Mouse (Mus musculus) erythroblast, adult 5-6 weeks (primary cell): Measurements from ENCODE around the gene Ifnb1. TPM values are rescaled to one million over a fixed set of nuclear protein-coding genes. Genes with fewer than 3 reads are reported as not detected.
A peak's percentile ranks its signal among the peaks of the same experiment; 100 is the strongest.
"Not testable (repeated sequence)": the region's sequence is repeated elsewhere in the genome, so short reads cannot be mapped to it uniquely, and the experiment has no call there.

Source experiments
- ATAC-seq: replicated peaks from 2 replicates; pipeline ENCODE4 v1.8.0; 2016; ENCODE audit warnings: moderate number of reproducible peaks, mild to moderate bottlenecking, moderate TSS enrichment, inconsistent platforms; ENCODE audit not compliant: poor library complexity, low FRiP score, severe bottlenecking
- total RNA-seq, 2 experiments: library from RNA; stranded (forward) in 1 of 2; stranded (reverse) in 1 of 2; fragments of 150-400 nt in 1 of 2; fragments of 200-764, 138-1000 nt in 1 of 2; gene quantifications; 2 replicates each; pipeline versions ENCODE4 v1.2.3 to v1.2.4; 2015 to 2017; ENCODE audit warnings: low replicate concordance in 2 of 2

The Ifnb1 gene
- not detected in 2 replicates for total RNA-seq (2015; ENCODE audit: low replicate concordance)
- total RNA-seq (2017; ENCODE audit: low replicate concordance), result not detected in 2 replicates

DNA sequence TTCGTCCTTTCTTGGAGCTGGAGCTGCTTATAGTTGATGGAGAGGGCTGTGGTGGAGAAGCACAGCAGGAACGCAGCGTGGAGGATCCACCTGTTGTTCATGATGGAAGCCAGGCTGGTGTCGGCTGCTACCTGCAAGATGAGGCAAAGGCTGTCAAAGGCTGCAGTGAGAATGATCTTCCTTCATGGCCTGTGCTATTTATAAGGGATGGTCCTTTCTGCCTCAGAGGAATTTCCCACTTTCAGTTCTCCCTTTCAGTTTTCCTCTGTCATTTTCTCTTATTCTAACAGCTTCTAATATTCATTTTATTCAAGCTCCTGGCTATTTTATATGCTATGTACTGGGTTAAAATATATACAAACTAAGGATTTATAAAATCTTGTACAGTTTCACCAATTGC lies at the start of gene Ifnb1:
Gene Ifnb1, minus strand, starts transcription at position 101 of the 400 bp plus-strand sequence.
- ATAC-seq, result no peak

DNA sequence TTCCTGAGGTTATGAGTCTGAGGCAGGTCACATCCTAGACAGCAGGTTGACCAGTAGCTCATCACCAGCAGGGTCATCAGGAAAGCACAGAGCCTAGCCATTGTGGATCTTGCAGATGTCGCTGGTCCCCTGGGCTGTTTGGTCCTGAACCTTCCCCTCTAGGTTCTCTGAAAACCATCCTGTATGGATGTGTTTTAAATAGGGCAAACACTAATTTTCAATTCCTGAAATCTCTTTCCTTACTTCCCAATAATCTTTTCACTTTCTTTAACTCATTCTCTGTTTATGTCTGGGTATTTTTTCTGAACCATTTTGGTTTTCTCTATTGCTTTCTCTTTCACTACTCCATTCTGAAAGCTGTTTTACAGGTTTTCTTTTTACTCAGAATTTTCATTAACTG lies 49.1 kb upstream of the Ifnb1 start, which contains the start of gene Ifna14:
Gene Ifna14, minus strand, starts transcription at position 101 of the 400 bp plus-strand sequence.
- ATAC-seq, result no peak

DNA sequence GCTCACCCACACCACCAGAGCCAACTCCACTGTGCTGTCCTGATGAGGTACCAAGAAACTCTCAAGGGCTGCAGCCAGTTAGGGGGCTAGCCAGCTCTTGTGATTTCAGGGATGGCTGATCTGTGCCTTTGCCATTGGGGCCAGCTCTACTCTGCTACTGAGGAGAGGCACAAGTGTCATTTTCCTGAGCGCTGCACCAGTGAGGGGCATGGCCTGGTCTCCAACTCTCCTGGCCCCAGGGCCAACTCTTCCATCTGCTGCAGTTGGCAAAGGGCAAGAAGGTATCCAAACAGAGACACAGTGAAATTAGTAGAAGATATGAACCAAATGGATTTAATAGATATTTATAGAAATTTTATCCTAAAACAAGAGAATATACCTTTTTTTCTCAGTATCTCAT lies 39.2 kb upstream of the Ifnb1 start:
- no peak for ATAC-seq

DNA sequence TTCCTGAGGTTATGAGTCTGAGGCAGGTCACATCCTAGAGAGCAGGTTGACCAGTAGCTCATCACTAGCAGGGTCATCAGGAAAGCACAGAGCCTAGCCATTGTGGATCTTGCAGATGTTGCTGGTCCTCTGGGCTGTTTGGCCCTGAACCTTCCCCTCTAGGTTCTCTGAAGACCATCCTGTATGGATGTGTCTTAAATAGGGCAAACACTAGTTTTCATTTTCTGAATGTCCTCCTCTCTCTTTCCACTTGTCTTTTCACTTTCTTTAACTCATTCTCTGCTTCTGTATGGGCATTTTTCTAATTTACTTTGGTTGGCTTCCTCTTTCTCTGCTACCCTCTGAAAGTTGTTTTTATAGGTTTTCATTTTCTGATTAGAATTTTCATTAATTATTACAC lies 35.6 kb upstream of the Ifnb1 start, which contains the start of gene Ifna15:
Gene Ifna15, minus strand, starts transcription at position 101 of the 400 bp plus-strand sequence.
- not testable (repeated sequence) for ATAC-seq

DNA sequence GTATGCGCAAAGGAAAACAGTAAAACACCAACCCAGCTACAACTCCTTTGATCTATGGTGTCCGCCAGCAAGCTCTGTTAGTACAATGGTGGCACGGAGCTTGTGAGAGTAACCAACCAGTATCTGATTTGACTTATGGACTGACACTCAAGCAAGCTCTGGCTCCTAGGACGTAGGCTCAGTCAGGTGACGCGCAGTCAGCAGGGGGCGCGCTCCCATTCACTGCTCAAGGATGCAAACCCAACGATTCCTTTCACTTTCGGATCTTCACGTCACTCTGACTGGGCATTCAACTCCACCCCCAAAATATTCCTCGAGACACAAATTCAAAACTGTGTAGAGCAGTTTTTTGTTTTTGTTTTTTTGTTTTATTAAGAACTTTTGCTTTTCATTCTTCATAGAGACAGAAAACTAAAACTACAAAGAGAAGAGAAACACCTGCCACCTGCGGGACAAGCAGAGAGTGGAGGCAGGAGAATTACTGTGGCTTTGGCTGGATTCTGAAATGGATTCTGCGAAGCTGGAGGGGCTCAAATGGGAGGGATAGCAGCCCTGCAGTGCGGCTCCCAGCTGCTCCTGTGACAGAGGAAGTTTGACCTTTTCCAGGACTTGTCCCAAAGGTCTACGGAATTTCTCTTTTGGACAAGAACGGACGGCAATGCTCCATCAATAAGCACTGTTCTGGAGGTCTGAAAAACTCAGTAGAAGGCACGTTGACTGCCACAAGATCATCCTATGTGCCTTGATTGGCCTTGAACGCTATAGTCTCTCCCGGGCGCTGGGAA lies 27.8 kb upstream of the Ifnb1 start:
- ATAC-seq, result peak; percentile 100

DNA sequence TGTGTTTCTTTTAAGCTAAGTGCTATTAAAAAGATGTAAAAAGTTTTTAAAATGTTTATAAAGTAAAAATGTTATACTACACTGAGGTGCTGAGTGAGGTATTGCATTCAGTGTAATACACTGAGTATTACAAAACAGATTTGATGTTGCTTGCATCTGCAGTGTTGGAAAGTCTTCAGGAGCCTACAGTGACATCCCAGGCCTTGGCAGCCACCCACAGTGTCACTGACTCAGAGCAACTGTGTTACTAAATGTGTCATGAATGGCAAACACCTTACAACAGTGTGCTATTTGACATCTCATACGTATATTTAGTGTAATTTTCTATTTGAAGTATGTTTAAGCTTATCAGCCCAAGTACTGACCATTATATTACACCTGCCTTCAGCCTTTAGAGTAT lies 25.4 kb upstream of the Ifnb1 start:
- ATAC-seq, result no peak

DNA sequence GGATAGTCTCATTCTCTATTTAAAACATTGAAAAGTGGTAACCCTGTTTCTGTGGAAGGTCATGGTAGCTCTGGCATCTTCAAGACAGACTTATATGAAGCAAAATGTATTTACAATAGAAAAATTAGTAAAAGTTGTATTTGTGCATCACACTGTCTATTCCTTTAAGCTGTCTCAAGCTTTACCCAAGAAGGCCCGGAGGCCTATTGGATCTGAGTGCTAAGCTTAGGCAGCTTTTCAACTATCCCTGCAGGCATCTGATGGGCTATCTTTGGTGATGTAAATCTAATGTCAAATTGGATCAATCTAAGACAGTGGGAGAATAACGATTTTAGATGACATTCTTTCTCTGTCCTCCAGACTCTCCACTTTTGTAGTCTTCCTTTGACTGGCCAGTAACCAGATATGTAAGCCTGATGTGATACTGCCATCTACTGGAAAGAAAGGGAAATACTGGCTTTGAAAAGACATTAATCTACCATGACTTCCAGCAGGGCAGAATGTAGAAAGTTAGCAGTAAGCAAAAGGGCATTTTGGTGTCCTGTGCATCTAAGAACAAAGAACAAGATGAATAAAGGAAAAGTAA lies 21.2 kb upstream of the Ifnb1 start:
- peak; percentile 95 for ATAC-seq

DNA sequence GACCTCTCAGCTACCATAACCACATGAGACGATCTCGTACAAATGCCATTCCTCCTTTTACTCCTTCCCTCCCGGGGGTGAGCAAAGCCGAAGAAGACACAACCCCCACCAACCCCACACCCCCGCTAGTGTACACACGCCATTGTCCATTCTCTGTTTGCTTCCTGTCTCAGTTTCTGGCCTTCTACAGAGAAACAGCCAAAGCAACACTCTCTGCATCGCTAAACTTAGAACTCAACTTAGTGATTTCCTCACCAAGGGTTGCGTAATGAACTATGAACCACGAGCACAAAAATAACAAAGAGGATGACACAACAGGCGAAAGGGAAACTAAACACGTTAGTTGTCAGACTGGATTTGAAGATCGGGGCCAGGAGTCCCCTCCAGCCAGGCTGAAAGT lies 14.8 kb upstream of the Ifnb1 start:
- ATAC-seq, result no peak

DNA sequence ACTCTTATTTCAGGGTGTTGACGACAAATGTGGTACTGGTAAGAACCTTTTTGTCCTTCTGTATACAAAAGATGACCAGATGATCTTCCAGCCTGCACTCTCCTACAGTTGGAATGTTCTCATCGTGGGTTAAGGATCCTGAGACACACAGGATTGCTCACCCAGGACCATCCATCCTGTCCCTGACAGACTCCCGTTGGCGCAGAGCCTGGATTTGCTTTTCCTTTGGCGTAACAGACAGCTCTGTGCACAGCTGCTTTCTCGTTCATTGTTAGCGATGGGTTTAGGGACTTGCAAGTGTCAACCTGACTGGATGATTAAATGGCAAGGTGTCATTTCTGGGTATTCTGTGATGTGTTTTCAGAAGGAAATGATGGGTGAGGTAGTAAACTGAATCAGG lies 14.1 kb upstream of the Ifnb1 start:
- no peak for ATAC-seq

DNA sequence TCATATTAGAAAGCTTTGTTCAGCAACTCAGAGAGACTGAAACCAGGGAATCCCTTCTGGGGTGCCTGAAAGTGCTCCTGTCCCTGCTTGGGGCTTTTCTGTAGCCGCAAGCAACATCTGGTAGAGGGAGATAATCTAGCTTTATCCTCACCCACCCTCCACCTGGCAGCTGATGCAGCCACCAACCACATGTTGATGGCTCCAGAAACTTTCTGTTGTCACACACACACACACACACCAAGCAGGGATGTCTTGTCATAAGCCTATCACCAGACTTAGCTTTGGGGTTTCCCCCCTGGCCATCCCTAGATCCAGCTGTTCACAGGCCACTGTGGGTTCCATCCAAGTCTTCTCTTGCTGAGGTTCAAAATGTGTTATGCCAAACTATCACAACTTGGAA lies 13.2 kb upstream of the Ifnb1 start:
- peak; percentile 96 for ATAC-seq

DNA sequence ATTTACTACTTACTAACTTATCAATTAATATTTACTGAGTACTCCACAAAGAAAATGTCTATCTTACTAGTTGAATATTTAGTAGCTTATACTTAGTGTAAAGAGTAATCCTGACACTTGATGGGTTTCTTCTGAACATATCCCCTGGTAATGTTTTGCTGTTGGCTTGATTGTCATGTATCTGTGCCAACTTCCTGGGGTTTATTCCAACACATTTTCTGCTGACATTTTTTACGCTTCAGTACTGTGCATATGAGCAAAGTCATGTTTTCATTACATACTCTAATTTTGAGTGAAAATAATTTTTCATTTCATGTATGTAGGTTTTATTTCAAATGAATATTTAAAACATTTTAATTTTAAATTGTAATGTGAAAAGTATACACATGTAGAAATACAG lies 12.3 kb upstream of the Ifnb1 start:
- ATAC-seq, result no peak

DNA sequence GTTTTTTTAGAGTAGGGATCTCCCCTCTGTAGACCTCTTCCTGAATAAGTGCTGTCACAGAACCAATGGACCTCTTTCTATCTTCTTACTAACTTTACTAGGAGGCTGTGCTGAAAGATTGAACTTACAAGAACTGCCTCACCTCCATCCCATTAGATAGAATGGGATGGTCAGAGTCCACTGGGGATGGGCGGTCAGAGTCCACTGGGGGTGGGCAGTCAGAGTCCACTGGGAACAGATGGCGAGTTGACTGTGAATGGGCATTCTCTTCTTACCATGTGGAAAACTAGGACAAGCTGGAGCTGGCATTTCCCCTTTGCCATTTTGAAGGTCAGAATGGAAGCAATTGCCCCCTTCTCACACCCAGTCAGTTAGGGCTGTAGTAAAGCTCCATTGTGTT lies 10.9 kb upstream of the Ifnb1 start:
- ATAC-seq, result no peak

DNA sequence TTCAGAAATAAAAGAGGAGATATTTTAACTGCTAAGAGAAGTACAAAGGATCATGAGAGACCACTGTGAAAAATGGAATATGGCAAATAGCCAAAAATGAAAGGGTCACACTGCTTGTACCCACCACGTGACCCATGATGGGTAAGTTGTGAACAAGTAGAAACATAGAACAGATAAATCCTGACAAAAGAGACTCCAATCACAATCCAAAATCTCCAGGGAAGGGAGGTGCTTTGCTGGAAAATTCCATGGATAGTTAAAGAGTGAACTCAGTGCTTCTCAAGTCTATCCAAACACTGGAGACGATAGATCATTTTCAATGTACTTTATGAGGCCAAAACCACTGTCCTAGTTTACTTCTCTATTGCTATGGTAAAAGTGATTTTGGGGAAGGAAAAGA lies 8.3 kb upstream of the Ifnb1 start:
- ATAC-seq, result no peak

DNA sequence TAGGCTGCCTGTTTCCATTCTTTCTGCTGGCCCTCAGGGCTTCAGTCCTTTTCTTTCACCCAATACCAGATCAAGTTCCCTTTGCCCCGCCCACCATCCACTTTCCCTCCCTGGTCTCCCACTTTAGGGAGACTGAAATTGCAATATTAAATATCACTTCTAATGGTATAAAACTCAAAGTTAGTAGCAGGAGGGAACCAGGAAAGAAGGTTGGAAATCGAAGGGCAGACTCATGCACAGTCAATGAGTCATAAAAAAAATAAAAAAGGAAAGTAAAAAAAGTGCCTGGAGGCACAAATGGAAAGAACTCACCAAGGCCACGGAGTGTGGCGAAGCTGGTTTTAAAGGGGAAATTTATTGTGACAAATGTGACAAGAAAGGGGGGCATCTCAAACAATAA lies 7.7 kb upstream of the Ifnb1 start:
- no peak for ATAC-seq

DNA sequence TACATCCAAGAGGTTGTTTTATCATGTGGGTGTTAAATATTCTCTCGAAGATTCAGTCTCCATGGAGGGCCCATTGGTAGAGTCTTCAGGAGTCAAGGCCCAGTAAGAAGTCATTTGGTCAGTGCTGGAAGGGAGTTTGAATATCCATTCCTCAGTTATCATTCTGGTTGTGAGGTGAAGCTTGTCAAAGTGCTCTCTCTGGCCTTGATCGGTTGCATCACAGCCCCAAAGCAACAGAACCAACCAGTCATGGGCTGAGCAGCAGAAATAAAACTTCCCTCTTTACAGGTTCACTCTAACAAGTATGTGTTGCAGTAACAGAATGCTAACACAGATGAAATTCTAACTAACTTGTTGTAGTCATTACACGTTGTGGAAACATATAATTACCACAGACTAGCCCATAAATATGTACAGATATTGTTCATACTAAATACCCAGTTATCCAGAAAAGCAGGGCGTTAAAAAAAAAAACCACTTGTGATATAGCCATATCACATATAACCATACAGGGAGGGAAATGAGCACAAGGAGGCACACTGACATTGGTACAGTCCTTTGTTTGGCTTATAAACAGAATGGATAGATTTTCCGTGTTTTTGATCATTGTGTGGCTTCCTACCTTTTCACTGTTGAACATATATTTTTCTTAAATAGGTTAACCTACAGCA lies 3.9 kb upstream of the Ifnb1 start:
- peak; percentile 70 for ATAC-seq

DNA sequence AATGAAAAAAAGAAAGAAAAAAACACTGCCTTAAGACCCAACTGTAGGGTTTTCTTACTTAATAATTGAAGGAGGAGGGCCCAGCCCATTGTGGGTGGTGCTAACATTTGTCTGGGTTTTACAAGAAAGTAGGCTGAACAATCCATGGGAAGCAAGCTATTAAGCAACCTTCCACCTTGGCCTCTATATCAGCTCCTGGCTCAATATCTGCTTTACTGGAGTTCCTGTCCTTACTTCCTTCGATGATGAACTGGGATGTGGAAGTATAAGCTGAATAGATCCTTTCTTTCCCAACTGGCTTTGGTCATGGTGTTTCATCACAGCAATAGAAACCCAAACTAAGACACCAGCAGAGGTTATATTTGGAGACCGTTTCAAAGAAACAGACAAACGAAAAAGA lies 2.8 kb upstream of the Ifnb1 start:
- no peak for ATAC-seq

DNA sequence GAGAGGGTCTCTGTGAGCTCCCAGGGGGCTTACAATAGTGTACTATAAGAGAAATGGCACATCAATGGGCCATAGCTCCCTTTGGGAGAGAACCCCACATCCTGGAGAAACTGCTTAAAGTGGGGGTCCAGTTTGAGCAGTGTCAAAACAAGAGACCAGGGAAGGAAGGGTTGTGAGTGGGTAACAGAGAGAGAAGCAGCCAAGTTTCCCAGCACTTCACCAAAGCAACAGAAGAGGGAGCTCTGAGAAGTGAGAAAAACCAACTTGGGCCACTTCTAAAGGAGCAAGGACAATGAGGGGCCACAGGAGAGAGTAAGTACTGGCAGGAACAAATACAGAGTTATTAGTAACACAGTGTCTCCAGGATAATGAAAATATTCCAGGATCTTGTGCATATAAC lies 667 bp upstream of the Ifnb1 start:
- 0 out of 2 replicates have a peak, but pooled peaks have one; percentile 48 for ATAC-seq

DNA sequence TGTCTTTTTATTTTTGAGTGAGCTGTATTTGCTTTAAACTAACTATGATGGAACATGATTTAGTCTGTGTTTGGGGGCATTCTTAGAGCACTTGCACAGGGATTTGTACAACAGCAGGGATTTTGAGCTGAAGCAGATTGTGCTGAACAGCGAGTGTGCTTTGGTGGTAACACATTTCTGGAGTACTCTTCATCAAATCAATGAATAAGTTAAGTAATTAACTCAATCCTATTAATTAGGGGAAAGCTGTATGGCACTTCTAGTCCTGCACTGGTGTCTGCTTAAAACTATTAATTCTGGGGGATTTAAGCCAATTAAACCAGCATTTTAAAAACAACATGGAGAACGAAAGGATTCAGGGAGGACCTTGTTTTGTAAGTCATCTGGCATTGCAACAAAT lies 4.6 kb downstream of the Ifnb1 start:
- ATAC-seq, result no peak

DNA sequence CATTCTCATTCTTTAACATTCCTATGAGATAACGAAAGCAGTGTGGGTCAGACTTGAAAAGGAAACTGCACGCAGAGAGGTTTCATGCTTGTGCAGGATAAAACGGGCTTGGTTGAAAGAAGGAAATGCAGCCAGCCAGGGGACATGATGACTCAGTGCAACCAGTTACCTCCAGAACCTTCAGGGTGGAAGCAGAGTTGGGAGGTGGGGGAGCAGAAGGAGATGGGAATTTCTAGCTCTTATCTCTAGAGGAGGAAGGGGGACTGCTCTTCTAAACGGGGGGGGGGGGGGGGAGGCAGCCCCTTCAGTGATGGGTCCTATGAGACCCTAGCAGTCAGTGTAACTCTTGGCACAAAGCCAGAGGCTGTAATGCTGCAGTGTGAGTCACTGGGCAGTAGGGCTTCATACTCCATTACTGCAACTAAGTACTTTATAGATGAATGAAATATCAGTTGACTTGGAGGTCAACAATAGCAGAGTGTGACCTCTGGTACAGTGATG lies 6.8 kb downstream of the Ifnb1 start:
- ATAC-seq, result no peak

DNA sequence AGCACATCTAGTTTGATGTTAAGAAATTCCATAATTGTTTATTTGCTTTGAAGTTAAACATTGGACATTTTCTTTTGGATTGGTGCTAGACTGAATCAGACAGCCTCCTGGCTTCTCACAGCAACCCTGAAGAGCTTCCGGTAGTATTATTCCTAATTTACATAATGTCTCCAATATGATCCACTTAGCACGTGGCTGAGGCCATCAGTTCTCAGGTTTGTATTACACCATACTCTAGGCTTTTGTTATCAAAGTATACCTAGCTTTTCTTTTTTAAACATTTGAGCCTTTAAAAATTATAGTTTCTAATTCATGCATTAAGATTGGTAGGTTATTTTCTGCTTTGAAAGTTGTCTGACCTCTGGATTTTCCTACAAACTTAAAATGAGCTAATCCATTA lies 7.3 kb downstream of the Ifnb1 start:
- ATAC-seq, result no peak

DNA sequence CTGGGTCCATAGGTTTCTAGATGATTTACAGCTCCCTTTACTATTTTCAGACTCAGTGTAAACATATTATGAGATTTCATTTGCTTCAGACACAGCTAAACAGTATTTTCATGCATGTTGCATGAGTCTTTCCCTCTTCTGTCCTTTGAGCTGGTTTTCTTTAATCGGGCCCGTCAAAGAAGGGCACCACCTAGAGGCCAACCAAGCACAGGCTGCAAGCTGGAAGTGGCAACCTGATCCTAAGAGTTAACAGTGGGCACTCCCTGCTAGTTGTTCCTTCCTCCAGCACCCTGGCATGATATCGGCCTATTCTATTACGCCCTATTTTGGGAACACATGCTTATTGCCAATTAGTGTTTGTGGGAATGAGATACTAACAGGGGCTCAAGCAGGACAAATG lies 8.2 kb downstream of the Ifnb1 start:
- peak; percentile 86 for ATAC-seq
